8 mouse cellular contexts compared by ENCODE assay signal in the genomic region with DNA sequence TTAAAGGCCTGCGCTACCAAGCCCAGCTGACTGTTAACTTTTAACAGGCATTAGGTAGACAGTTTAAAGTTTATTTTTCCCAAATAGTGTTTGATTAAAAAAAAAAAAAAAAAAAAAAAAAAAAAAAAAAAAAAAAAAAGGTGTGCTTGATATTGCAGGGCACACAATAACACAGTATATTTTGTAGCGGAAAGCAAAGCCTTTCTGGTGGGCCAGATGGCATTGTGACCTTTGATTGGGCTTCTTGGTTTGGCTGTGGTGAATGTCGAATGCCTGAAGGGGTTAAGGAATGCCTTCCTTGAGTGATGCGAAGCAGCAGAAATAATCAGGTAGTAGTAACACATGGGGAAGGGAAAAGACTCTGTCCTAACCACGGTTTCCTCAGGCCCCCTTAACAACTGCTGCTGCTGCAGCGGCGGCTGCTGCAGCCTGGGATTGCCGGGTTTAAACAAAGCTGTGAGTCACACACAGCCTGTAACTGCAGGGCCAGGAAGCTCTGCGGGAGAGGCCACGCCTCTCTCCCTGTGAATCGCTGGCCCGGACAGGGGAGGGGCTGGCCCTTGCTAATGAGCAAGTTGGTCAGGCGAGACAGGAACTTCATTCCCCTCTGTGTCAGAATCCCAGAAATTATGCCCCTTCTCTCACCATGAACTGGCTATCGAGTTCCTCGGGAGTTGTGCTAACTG. TPM values are rescaled to one million over a fixed set of nuclear protein-coding genes. Genes with fewer than 3 reads are reported as not detected.
DNase-seq lines count a peak whose midpoint lies in the region; ATAC-seq and TF ChIP-seq lines count a peak whose summit lies in the region.

No protein-coding gene starts in this region.

- no peaks in the 10 kb centered on the region for H3K9me3 ChIP-seq in MEL (replicated peaks; ENCODE audit: insufficient read depth, low read length)
- no peaks in the 10 kb centered on the region for H3K9me3 ChIP-seq in forebrain, postnatal 0 days (ENCODE audit: low read length)
- H3K9me3 ChIP-seq in lung, embryonic 14.5 days (ENCODE audit: low read depth, low read length): no peaks in the 10 kb centered on the region

- no peaks in the 10 kb centered on the region for H3K27me3 ChIP-seq in MEL (ENCODE audit: control insufficient read depth in 1 of 2, insufficient read depth in 2 of 2, low read length in 2 of 2)
- no peaks in the 10 kb centered on the region for H3K27me3 ChIP-seq in forebrain, postnatal 0 days (ENCODE audit: insufficient read depth, low read length)
- H3K27me3 ChIP-seq in lung, embryonic 14.5 days (ENCODE audit: insufficient read depth, low read length): no peaks in the 10 kb centered on the region

- WGBS in forebrain, postnatal 0 days: 10% methylated on average over 15 of the region's 15 CpGs
- 8% methylated on average over 15 of the region's 15 CpGs for WGBS in lung, embryonic 14.5 days

- intact Hi-C loops in heart, postnatal 36 days (cut with DNase I): loop anchor here (5.0 kb wide), 2 partner anchors 55 to 400 kb away; no protein-coding TSS in a partner anchor

- H3K36me3 ChIP-seq in MEL (ENCODE audit: control insufficient read depth in 1 of 2, insufficient read depth in 2 of 2, low read length in 2 of 2): peaks cover 0 to 32% of the 10 kb centered on the region in 2 experiments; a peak in 2 of 4 replicates
- H3K36me3 ChIP-seq in forebrain, postnatal 0 days (ENCODE audit: insufficient read depth): no peaks in the 10 kb centered on the region
- H3K36me3 ChIP-seq in lung, embryonic 14.5 days (ENCODE audit: insufficient read depth): no peaks in the 10 kb centered on the region

- peak overlapping the region; percentile 79 to 81 for H3K4me3 ChIP-seq in MEL (ENCODE audit: control insufficient read depth in 1 of 2, insufficient read depth in 1 of 2, low read depth in 2 of 2, low read length in 2 of 2)
- peak overlapping the region; percentile 52 for H3K4me3 ChIP-seq in forebrain, postnatal 0 days (ENCODE audit: low read depth, low read length)
- peak overlapping the region; percentile 60 for H3K4me3 ChIP-seq in layer of hippocampus, adult 2 months
- peak overlapping the region; percentile 60 for H3K4me3 ChIP-seq in lung, embryonic 14.5 days (ENCODE audit: low read depth, low read length)

- peak overlapping the region; percentile 55 for H3K27ac ChIP-seq in MEL (ENCODE audit: control insufficient read depth, low read depth, low read length)
- H3K27ac ChIP-seq in forebrain, postnatal 0 days (ENCODE audit: low read depth, low read length): peak overlapping the region; percentile 72
- peak overlapping the region; percentile 60 for H3K27ac ChIP-seq in layer of hippocampus, adult 2 months
- H3K27ac ChIP-seq in lung, embryonic 14.5 days (ENCODE audit: low read depth): peak overlapping the region; percentile 95

- no peak for TF ChIP-seq RAD21 in MEL (IDR thresholded peaks at IDR 0.05; ENCODE audit: low read depth, low read length)

- peak; percentile 54 to 78; a peak in 3 of 4 replicates for TF ChIP-seq POLR2A in MEL (IDR thresholded peaks at IDR 0.05; ENCODE audit: control insufficient read depth in 1 of 2, insufficient read depth in 1 of 2, low read depth in 1 of 2, low read length in 2 of 2, poor library complexity in 1 of 2)

- ATAC-seq in forebrain, postnatal 0 days: peak; percentile 95
- peak; percentile 98 for ATAC-seq in lung, embryonic 14.5 days (ENCODE audit: insufficient read depth)
- peak; percentile 89 for ATAC-seq in neutrophil, adult 5-6 weeks (ENCODE audit: extremely low read depth, insufficient number of reproducible peaks, low FRiP score, poor library complexity, severe bottlenecking)

- no peak for TF ChIP-seq CTCF in MEL (IDR thresholded peaks at IDR 0.05 in 2 of 3, conservative IDR thresholded peaks at IDR 0.05 in 1 of 3; ENCODE audit: control insufficient read depth in 1 of 3, insufficient read depth in 1 of 3, low read depth in 2 of 3, low read length in 3 of 3, poor library complexity in 1 of 3, severe bottlenecking in 1 of 3)
- TF ChIP-seq CTCF in forebrain, postnatal 0 days (IDR thresholded peaks at IDR 0.05; ENCODE audit: low read depth): no peak
- no peak for TF ChIP-seq CTCF in layer of hippocampus, adult 2 months (conservative IDR thresholded peaks at IDR 0.05)
- no peak for TF ChIP-seq CTCF in lung, embryonic 14.5 days (IDR thresholded peaks at IDR 0.05; ENCODE audit: low read depth)

- 0 out of 4 replicates have a peak, but pooled peaks of 1 of the 2 experiments have one; percentile 11 for TF ChIP-seq EP300 in MEL (IDR thresholded peaks at IDR 0.05; ENCODE audit: low read depth in 1 of 2, low read length in 2 of 2)

- H3K9ac ChIP-seq in MEL (ENCODE audit: control insufficient read depth, low read depth, low read length, poor library complexity, severe bottlenecking): peak overlapping the region; percentile 69
- H3K9ac ChIP-seq in forebrain, postnatal 0 days: peak overlapping the region; percentile 58
- peak overlapping the region; percentile 62 for H3K9ac ChIP-seq in lung, embryonic 14.5 days

- H3K79me2 ChIP-seq in MEL (ENCODE audit: control insufficient read depth, insufficient read depth, low read length, poor library complexity): peaks cover 3% of the 10 kb centered on the region; the same call in 1 of the 2 replicates

- peak; percentile 94 for DNase-seq in MEL (ENCODE audit: low read depth, low spot score)
- DNase-seq in cerebellum, adult 18-20 months: peak; percentile 25 to 33
- DNase-seq in forebrain, postnatal 0 days: peak; percentile 77
- DNase-seq in heart, postnatal 36 days: peak; percentile 80 to 82
- peak; percentile 47 to 59 for DNase-seq in layer of hippocampus, adult 2 months (ENCODE audit: low spot score in 2 of 2)
- peak; percentile 94 for DNase-seq in lung, embryonic 14.5 days
- DNase-seq in thymus, adult 18-20 months: peak; percentile 66 to 72

- H3K4me2 ChIP-seq in forebrain, postnatal 0 days (ENCODE audit: low read depth): peak overlapping the region; percentile 89
- peak overlapping the region; percentile 92 for H3K4me2 ChIP-seq in lung, embryonic 14.5 days

- peaks cover 22 to 34% of the 10 kb centered on the region in 2 experiments for H3K4me1 ChIP-seq in MEL (ENCODE audit: control insufficient read depth in 1 of 2, insufficient read depth in 2 of 2, low read length in 2 of 2)
- no peaks in the 10 kb centered on the region for H3K4me1 ChIP-seq in forebrain, postnatal 0 days (ENCODE audit: insufficient read depth)
- peaks cover 10% of the 10 kb centered on the region; the same call in 1 of the 2 replicates for H3K4me1 ChIP-seq in lung, embryonic 14.5 days (ENCODE audit: insufficient read depth)

TF ChIP-seq in MEL, 35 proteins besides CTCF, POLR2A, EP300 and RAD21:
- TF ChIP-seq TAL1 (IDR thresholded peaks at IDR 0.05; ENCODE audit: low read length): no peak
- TF ChIP-seq ZNF384 (IDR thresholded peaks at IDR 0.05; ENCODE audit: low read depth, low read length): peak; percentile 76
- peak; percentile 49; the same call in 1 of the 2 replicates for TF ChIP-seq ETS1 (IDR thresholded peaks at IDR 0.05; ENCODE audit: low read depth, low read length)
- TF ChIP-seq MAZ (IDR thresholded peaks at IDR 0.05; ENCODE audit: low read depth, low read length): peak; percentile 47; the same call in 1 of the 2 replicates
- no peak; the same call in 1 of the 2 replicates for TF ChIP-seq POLR2AphosphoS5 (IDR thresholded peaks at IDR 0.05; ENCODE audit: borderline replicate concordance, low read depth, low read length)
- TF ChIP-seq MXI1 (IDR thresholded peaks at IDR 0.05; ENCODE audit: low read depth, low read length): no peak; the same call in 1 of the 2 replicates
- TF ChIP-seq NELFE (IDR thresholded peaks at IDR 0.05; ENCODE audit: low read depth, low read length): peak; percentile 75
- peak; percentile 51; the same call in 1 of the 2 replicates for TF ChIP-seq POLR2AphosphoS2 (IDR thresholded peaks at IDR 0.05; ENCODE audit: low read length)
- TF ChIP-seq TCF12 (IDR thresholded peaks at IDR 0.05; ENCODE audit: low read depth, low read length): peak; percentile 34; the same call in 1 of the 2 replicates
- TF ChIP-seq TBP (IDR thresholded peaks at IDR 0.05; ENCODE audit: low read depth, low read length): peak; percentile 90
- 0 out of 2 replicates have a peak, but pooled peaks have one; percentile 10 for TF ChIP-seq NRF1 (IDR thresholded peaks at IDR 0.05; ENCODE audit: insufficient read depth, low read depth, low read length, poor library complexity, severe bottlenecking)
- no peak for TF ChIP-seq GATA1 (IDR thresholded peaks at IDR 0.05; ENCODE audit: low read depth, low read length)
- TF ChIP-seq SIN3A (IDR thresholded peaks at IDR 0.05; ENCODE audit: low read length): peak; percentile 56
- no peak for TF ChIP-seq MEF2A (IDR thresholded peaks at IDR 0.05; ENCODE audit: extremely low read depth, insufficient replicate concordance, low read depth, low read length, poor library complexity, severe bottlenecking)
- TF ChIP-seq MAX (IDR thresholded peaks at IDR 0.05; ENCODE audit: low read length): peak; percentile 63; the same call in 1 of the 2 replicates
- peak; percentile 89 for TF ChIP-seq ZMIZ1 (IDR thresholded peaks at IDR 0.05; ENCODE audit: low read depth, low read length)
- peak; percentile 72 for TF ChIP-seq ELF1 (IDR thresholded peaks at IDR 0.05; ENCODE audit: low read depth, low read length)
- 0 out of 2 replicates have a peak, but pooled peaks have one; percentile 49 for TF ChIP-seq JUND (IDR thresholded peaks at IDR 0.05; ENCODE audit: low read depth, low read length)
- no peak for TF ChIP-seq RCOR1 (IDR thresholded peaks at IDR 0.05; ENCODE audit: low read depth, low read length)

RNA-seq across cellular contexts. Expression of a gene that starts 18.9 kb away (rescaled TPM):
- total RNA-seq in MEL (2012; rRNA removed): 3.4 and 4.4 TPM in 2 replicates
- polyA plus RNA-seq in MEL (2012; ENCODE audit: insufficient read depth in 1 of 2, insufficient read length in 2 of 2, low read depth in 1 of 2, low replicate concordance in 2 of 2, missing spikeins in 1 of 2): 1 to 10 TPM in 1 of 2 experiments, not detected in 1; 4.4 TPM
- total RNA-seq in forebrain, postnatal 0 days (2014; rRNA removed): 11.3 and 13.1 TPM in 2 replicates
- 7.6 and 9.1 TPM in 2 replicates for polyA plus RNA-seq in forebrain, postnatal 0 days (2015; fragmentation: Nextera tagmentation; extraction: Ambion mirVana)
- total RNA-seq in heart, postnatal 36 days (2021): 10 to 100 TPM; 17.6 to 18.7 TPM
- total RNA-seq in layer of hippocampus, adult 2 months (2021): 1 to 10 TPM; 4.7 to 4.8 TPM
- 49.6 and 56.8 TPM in 2 replicates for polyA plus RNA-seq in lung, embryonic 14.5 days (2014; fragmentation: Nextera tagmentation; extraction: Ambion mirVana)
- total RNA-seq in neutrophil, adult 5-6 weeks (2017): 40.6 and 46.4 TPM in 2 replicates

Comparison
In these comparisons a context has a peak if more than half of its experiments do, and no peak if none do; other contexts are left out.
1. Peak in every context shown above with its lines: DNase-seq, ATAC-seq, H3K4me3 ChIP-seq and H3K27ac ChIP-seq.
2. DNase-seq: peak in every context shown above with its lines; median percentile 94 in MEL; 94 in lung, embryonic 14.5 days; 81 in heart, postnatal 36 days; 77 in forebrain, postnatal 0 days; 69 in thymus, adult 18-20 months; 53 in layer of hippocampus, adult 2 months; 29 in cerebellum, adult 18-20 months.